Mouse (Mus musculus) stomach, embryonic 14.5 days (tissue): Measurements from ENCODE around the gene Eps8. TPM values are rescaled to one million over a fixed set of nuclear protein-coding genes. Genes with fewer than 3 reads are reported as not detected.

Experiments used
- ATAC-seq: fragments of 200-750 bp; cut with Nextera tagmentation; 2 replicates; pipeline ENCODE4 v1.8.0; 2017; ENCODE audit warnings: low read depth, moderate TSS enrichment; ENCODE audit not compliant: insufficient number of reproducible peaks, insufficient read depth, low FRiP score
- H3K27ac ChIP-seq: fragments of 300-500 bp; sonication (generic); 2 replicates; pipeline ENCODE4 v1.5.1; 2014; ENCODE audit warnings: mild to moderate bottlenecking, low read length, moderate library complexity, mixed read lengths
- H3K27me3 ChIP-seq: fragments of 300-500 bp; sonication (generic); 2 replicates; pipeline ENCODE4 v1.6.1; 2014; ENCODE audit warnings: low read length, control low read depth, mixed read lengths; ENCODE audit not compliant: control insufficient read depth, insufficient read depth
- H3K36me3 ChIP-seq: fragments of 300-500 bp; sonication (generic); 2 replicates; pipeline ENCODE4 v1.6.1; 2014; ENCODE audit warnings: mild to moderate bottlenecking, control low read depth, low read length, moderate library complexity, mixed read lengths; ENCODE audit not compliant: control insufficient read depth, insufficient read depth
- H3K4me1 ChIP-seq: fragments of 300-500 bp; sonication (generic); 2 replicates; pipeline ENCODE4 v1.6.1; 2014; ENCODE audit warnings: low read length, control low read depth, mixed read lengths; ENCODE audit not compliant: control insufficient read depth, insufficient read depth
- H3K4me2 ChIP-seq: fragments of 300-500 bp; sonication (generic); replicated peaks from 2 replicates; pipeline ENCODE4 v1.6.1; 2014; ENCODE audit warnings: low read depth, low read length, control low read depth
- H3K4me3 ChIP-seq: fragments of 300-500 bp; sonication (generic); 2 replicates; pipeline ENCODE4 v1.5.1; 2014; ENCODE audit warnings: low read depth, low read length, control low read depth
- H3K9ac ChIP-seq: fragments of 300-500 bp; sonication (generic); replicated peaks from 2 replicates; pipeline ENCODE4 v1.6.1; 2014; ENCODE audit warnings: low read depth, mild to moderate bottlenecking, control low read depth, low read length, moderate library complexity, mixed read lengths
- H3K9me3 ChIP-seq: fragments of 300-500 bp; sonication (generic); 2 replicates; pipeline ENCODE4 v1.6.1; 2016; ENCODE audit warnings: low read depth, low read length, control low read depth; ENCODE audit not compliant: control insufficient read depth
- WGBS: fragments of 180-500 bp; shearing (Covaris S2); extraction: QIAGEN DNeasy Blood & Tissue Kit; methylation state at CpG from one replicate; pipeline ENCODE4 v1.1.7; 2014; 5-methylcytosine and 5-hydroxymethylcytosine counted together
- polyA plus RNA-seq: library from polyadenylated mRNA; unstranded; fragments of >200 nt; fragmentation: Nextera tagmentation; extraction: Ambion mirVana; gene quantifications from 2 replicates; pipeline ENCODE4 v1.2.1, GENCODE M21; 2014

Eps8 gene
- polyA plus RNA-seq, 1 experiment from 2014 or later, result 21.6 TPM

- Histone ChIP-seq H3K27ac (no peak overlapping the region), H3K27me3 (no peaks in the 10 kb centered on the region), H3K4me1 (no peaks in the 10 kb centered on the region), H3K9me3 (no peaks in the 10 kb centered on the region), H3K4me2 (no peak overlapping the region), H3K9ac (no peak overlapping the region), H3K36me3 (no peaks in the 10 kb centered on the region), H3K4me3 (no peak overlapping the region)
- ATAC-seq, result no peak
- 69% methylated on average over 2 of the region's 2 CpGs for WGBS
These were observed 36.0 kb upstream of the Eps8 start for GRCm38 (mm10) chr6:137690550-137691119.

GRCm38 (mm10) chr6:137688506-137689105 is 33.9 kb upstream of the Eps8 start:
- ATAC-seq, result no peak
- no peaks in the 10 kb centered on the region for H3K27me3 ChIP-seq
- H3K4me3 ChIP-seq, result no peak overlapping the region
- 66% methylated on average over 11 of the region's 11 CpGs for WGBS
- no peaks in the 10 kb centered on the region for H3K4me1 ChIP-seq
- H3K27ac ChIP-seq, result no peak overlapping the region
- H3K36me3 ChIP-seq, result no peaks in the 10 kb centered on the region
- no peaks in the 10 kb centered on the region for H3K9me3 ChIP-seq
- no peak overlapping the region for H3K4me2 ChIP-seq
- no peak overlapping the region for H3K9ac ChIP-seq

DNA sequence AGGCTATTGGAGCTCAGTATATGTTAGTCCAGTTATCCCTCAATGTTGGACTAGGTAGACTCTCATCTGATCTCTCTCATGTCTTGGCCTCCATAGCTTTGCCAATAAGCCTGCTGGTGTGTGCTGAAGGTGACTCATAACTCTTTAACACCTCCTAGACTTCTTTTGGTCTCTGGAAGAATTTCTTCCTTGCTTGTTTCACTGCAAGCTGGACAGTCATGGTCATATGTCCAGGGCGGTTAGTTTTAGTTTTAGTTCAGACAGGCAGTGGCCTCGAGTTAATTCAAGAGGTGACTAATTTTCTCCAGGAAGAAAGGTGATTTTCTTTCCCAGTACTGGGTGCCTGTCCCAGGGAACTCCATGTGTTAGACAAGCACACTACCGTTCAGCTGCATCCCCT is 33.4 kb upstream of the Eps8 start:
- Histone ChIP-seq H3K27ac (no peak overlapping the region), H3K27me3 (no peaks in the 10 kb centered on the region), H3K36me3 (no peaks in the 10 kb centered on the region), H3K9me3 (no peaks in the 10 kb centered on the region), H3K4me3 (no peak overlapping the region), H3K9ac (no peak overlapping the region), H3K4me2 (no peak overlapping the region), H3K4me1 (no peaks in the 10 kb centered on the region)
- 84% methylated on average over 3 of the region's 3 CpGs for WGBS
- no peak for ATAC-seq

DNA sequence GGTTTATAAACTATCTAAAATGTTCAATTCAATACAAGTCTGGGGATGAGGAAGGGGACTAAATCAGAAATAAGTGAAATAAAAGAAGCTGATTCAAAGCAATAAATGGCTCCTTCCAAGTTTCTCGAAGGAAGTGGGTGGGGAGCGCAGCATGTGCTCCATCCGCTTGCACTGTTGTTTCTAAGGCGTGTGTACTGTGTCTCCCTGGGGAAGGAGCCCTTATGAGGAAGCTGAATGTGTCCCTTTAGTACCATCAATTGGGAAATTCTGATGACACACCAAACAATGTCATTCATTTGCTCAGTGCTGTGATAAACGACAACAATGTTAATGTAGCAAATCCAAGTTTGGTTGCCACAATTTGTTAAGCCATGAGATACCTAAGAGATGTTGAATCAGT is 33.0 kb upstream of the Eps8 start:
- H3K4me1 ChIP-seq, result no peaks in the 10 kb centered on the region
- no peak overlapping the region for H3K9ac ChIP-seq
- no peak for ATAC-seq
- no peaks in the 10 kb centered on the region for H3K9me3 ChIP-seq
- no peak overlapping the region for H3K4me2 ChIP-seq
- H3K36me3 ChIP-seq, result no peaks in the 10 kb centered on the region
- WGBS, result 91% methylated on average over 5 of the region's 5 CpGs
- no peaks in the 10 kb centered on the region for H3K27me3 ChIP-seq
- no peak overlapping the region for H3K4me3 ChIP-seq
- no peak overlapping the region for H3K27ac ChIP-seq

DNA sequence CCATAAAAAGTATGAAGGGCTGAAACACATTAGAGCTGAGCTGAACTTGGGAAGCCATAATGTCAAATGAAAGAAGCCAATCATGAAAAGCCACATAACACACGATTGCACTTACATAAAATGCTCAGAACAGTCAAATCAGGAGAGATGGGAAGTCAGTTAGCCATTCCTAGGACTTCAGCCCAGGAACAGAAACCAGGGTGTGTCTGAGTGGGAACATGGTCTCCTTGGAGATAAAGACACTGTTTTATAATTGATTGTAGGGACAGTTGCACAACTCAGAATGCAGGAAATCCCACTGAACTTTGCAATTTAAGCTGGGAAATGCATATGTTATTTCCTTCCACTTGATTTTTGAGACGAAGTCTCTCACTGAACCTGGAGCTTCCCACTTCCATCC is 28.0 kb upstream of the Eps8 start:
- H3K4me3 ChIP-seq, result no peak overlapping the region
- H3K36me3 ChIP-seq, result no peaks in the 10 kb centered on the region
- no peaks in the 10 kb centered on the region for H3K27me3 ChIP-seq
- no peak for ATAC-seq
- H3K9me3 ChIP-seq, result no peaks in the 10 kb centered on the region
- H3K4me2 ChIP-seq, result no peak overlapping the region
- H3K4me1 ChIP-seq, result no peaks in the 10 kb centered on the region
- no peak overlapping the region for H3K9ac ChIP-seq
- H3K27ac ChIP-seq, result no peak overlapping the region
- 80% methylated on average over 2 of the region's 2 CpGs for WGBS

DNA sequence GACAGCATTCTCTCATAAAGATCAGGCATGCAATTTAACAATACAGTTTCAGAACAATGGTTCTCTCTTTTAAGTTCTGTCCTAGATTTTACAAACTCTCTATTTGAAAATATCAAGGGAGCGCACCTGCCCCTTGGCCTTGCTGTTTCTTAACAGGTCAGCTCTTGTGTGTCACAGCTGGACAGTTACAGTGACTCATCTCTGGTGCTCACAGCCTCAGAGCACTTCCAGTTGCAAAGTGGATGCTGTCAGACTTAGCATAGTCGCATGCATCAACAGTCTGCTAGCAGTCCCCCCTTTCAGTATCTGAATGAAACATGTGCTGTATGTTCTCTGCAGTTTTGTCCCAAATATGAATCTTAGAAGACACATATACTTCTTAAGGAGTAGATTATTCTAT is 26.3 kb upstream of the Eps8 start:
- no peaks in the 10 kb centered on the region for H3K9me3 ChIP-seq
- H3K9ac ChIP-seq, result no peak overlapping the region
- H3K27me3 ChIP-seq, result no peaks in the 10 kb centered on the region
- ATAC-seq, result no peak
- H3K36me3 ChIP-seq, result no peaks in the 10 kb centered on the region
- WGBS, result 83% methylated on average over 2 of the region's 2 CpGs
- H3K27ac ChIP-seq, result no peak overlapping the region
- no peaks in the 10 kb centered on the region for H3K4me1 ChIP-seq
- no peak overlapping the region for H3K4me3 ChIP-seq
- H3K4me2 ChIP-seq, result no peak overlapping the region

- no peak overlapping the region for H3K4me3 ChIP-seq
- WGBS, result 89% methylated on average over 12 of the region's 12 CpGs
- no peaks in the 10 kb centered on the region for H3K4me1 ChIP-seq
- H3K27me3 ChIP-seq, result no peaks in the 10 kb centered on the region
- no peak overlapping the region for H3K4me2 ChIP-seq
- H3K9ac ChIP-seq, result no peak overlapping the region
- ATAC-seq, result no peak
- no peaks in the 10 kb centered on the region for H3K36me3 ChIP-seq
- no peaks in the 10 kb centered on the region for H3K9me3 ChIP-seq
- H3K27ac ChIP-seq, result no peak overlapping the region
These were observed 21.9 kb upstream of the Eps8 start for GRCm38 (mm10) chr6:137676581-137676980.

- Histone ChIP-seq H3K4me3 (no peak overlapping the region), H3K27me3 (no peaks in the 10 kb centered on the region), H3K9me3 (no peaks in the 10 kb centered on the region), H3K4me2 (no peak overlapping the region), H3K27ac (no peak overlapping the region), H3K9ac (no peak overlapping the region), H3K4me1 (no peaks in the 10 kb centered on the region), H3K36me3 (no peaks in the 10 kb centered on the region)
- 47% methylated on average over 5 of the region's 5 CpGs for WGBS
- ATAC-seq, result no peak
These were observed 20.9 kb upstream of the Eps8 start for GRCm38 (mm10) chr6:137675556-137675955.

GRCm38 (mm10) chr6:137673301-137673700 is 18.6 kb upstream of the Eps8 start:
- Histone ChIP-seq H3K27me3 (no peaks in the 10 kb centered on the region), H3K27ac (no peak overlapping the region), H3K4me3 (no peak overlapping the region), H3K4me1 (no peaks in the 10 kb centered on the region), H3K36me3 (no peaks in the 10 kb centered on the region), H3K9ac (no peak overlapping the region), H3K9me3 (no peaks in the 10 kb centered on the region), H3K4me2 (no peak overlapping the region)
- ATAC-seq, result no peak
- WGBS, result 91% methylated on average over 15 of the region's 15 CpGs
